Mouse (Mus musculus): ENCODE results near the gene Dvl1.

The Dvl1 gene

GRCm38 (mm10) chr4:155883587-155883986, 36.4 kb downstream of the Dvl1 start:
- no peak for DNase-seq (ENCODE audit: low read depth)

- DNase-seq (ENCODE audit: low read depth) = no peak
Measured at GRCm38 (mm10) chr4:155886330-155886729, 39.1 kb downstream of the Dvl1 start.

GRCm38 (mm10) chr4:155887674-155888073, 40.5 kb downstream of the Dvl1 start:
- no peak for DNase-seq (ENCODE audit: low read depth)

GRCm38 (mm10) chr4:155888181-155888580, 41.0 kb downstream of the Dvl1 start:
- DNase-seq (ENCODE audit: low read depth) = no peak

GRCm38 (mm10) chr4:155889316-155889715, 42.1 kb downstream of the Dvl1 start:
- DNase-seq (ENCODE audit: low read depth) = no peak

- DNase-seq (ENCODE audit: low read depth) = no peak
Measured at GRCm38 (mm10) chr4:155891011-155891471, 43.8 kb downstream of the Dvl1 start.

GRCm38 (mm10) chr4:155891551-155892001, 44.4 kb downstream of the Dvl1 start, which contains the start of the genes Pusl1 and Acap3:
Gene Pusl1, minus strand, starts transcription at chr4:155891781.
Gene Acap3, plus strand, starts transcription at chr4:155891822.
- DNase-seq (ENCODE audit: low read depth) = peak; percentile 98

- DNase-seq (ENCODE audit: low read depth) = peak; percentile 90
Measured at GRCm38 (mm10) chr4:155892017-155892416, 44.8 kb downstream of the Dvl1 start.

- DNase-seq (ENCODE audit: low read depth) = no peak
Measured at GRCm38 (mm10) chr4:155892438-155893211, 45.4 kb downstream of the Dvl1 start.

GRCm38 (mm10) chr4:155893212-155893690, 46.0 kb downstream of the Dvl1 start:
- peak; percentile 26 for DNase-seq (ENCODE audit: low read depth)

- DNase-seq (ENCODE audit: low read depth) = peak; percentile 39
Measured at GRCm38 (mm10) chr4:155894311-155894881, 47.2 kb downstream of the Dvl1 start.

- no peak for DNase-seq (ENCODE audit: low read depth)
Measured at GRCm38 (mm10) chr4:155895216-155895615, 48.0 kb downstream of the Dvl1 start.

- no peak for DNase-seq (ENCODE audit: low read depth)
Measured at GRCm38 (mm10) chr4:155895826-155896225, 48.6 kb downstream of the Dvl1 start.

- DNase-seq (ENCODE audit: low read depth) = no peak
Measured at GRCm38 (mm10) chr4:155896461-155896860, 49.3 kb downstream of the Dvl1 start.

- no peak for DNase-seq (ENCODE audit: low read depth)
Measured at GRCm38 (mm10) chr4:155898318-155898717, 51.1 kb downstream of the Dvl1 start.

- no peak for DNase-seq (ENCODE audit: low read depth)
Measured at GRCm38 (mm10) chr4:155899355-155899754, 52.2 kb downstream of the Dvl1 start.

GRCm38 (mm10) chr4:155901205-155901604, 54.0 kb downstream of the Dvl1 start:
- DNase-seq (ENCODE audit: low read depth) = no peak

- no peak for DNase-seq (ENCODE audit: low read depth)
Measured at GRCm38 (mm10) chr4:155903246-155903645, 56.0 kb downstream of the Dvl1 start.

- DNase-seq (ENCODE audit: low read depth) = peak; percentile 34
Measured at GRCm38 (mm10) chr4:155904318-155905102, 57.3 kb downstream of the Dvl1 start.

- DNase-seq (ENCODE audit: low read depth) = no peak
Measured at GRCm38 (mm10) chr4:155905634-155906033, 58.4 kb downstream of the Dvl1 start.

- DNase-seq (ENCODE audit: low read depth) = no peak
Measured at GRCm38 (mm10) chr4:155906125-155906524, 58.9 kb downstream of the Dvl1 start.

- no peak for DNase-seq (ENCODE audit: low read depth)
Measured at GRCm38 (mm10) chr4:155907003-155907402, 59.8 kb downstream of the Dvl1 start.

Measured in naive thymus-derived CD4-positive, alpha-beta T cell, adult 2 months (primary cell).